Mouse (Mus musculus): ENCODE measurements at regions not wholly inside any gene's neighbourhood (a gene's known extent, or its start where the extent isn't known, plus 50 kb on each side); places are given as distances from the start of the nearest gene placed in this dataset.

DNA sequence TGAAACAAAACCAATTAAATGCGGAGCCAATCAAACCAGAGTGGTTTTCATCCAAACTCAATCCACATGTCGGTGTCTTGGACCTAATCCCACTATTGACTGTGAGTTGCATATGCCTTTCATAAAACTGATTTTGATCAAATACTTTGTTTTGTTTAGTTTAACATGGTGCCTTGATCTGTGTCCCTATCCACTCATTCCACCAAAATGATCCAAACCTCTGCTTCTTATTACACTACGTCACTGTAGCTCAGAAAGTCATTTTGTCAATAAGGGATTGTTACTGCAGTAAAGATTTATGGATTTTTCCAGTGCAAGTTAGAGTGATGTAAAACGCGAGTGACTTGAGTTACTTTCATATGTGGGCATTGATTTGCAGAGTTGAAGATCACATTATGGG, 436.7 kb downstream of the Rnf144a start:
- ATAC-seq (ENCODE audit: low FRiP score, low TSS enrichment): no peak
- Histone ChIP-seq H3K4me2 (replicated peaks; ENCODE audit: low read depth, low read length) (no peak overlapping the region), H3K27ac (ENCODE audit: low read depth, low read length) (no peak overlapping the region), H3K4me1 (ENCODE audit: control insufficient read depth, insufficient read depth, low read length) (no peaks in the 10 kb centered on the region), H3K9ac (ENCODE audit: low read depth, low read length) (no peak overlapping the region), H3K27me3 (ENCODE audit: control insufficient read depth, insufficient read depth, low read length) (no peaks in the 10 kb centered on the region), H3K4me3 (ENCODE audit: low read length) (no peak overlapping the region), H3K9me3 (ENCODE audit: control insufficient read depth, low read length) (no peaks in the 10 kb centered on the region), H3K36me3 (ENCODE audit: control insufficient read depth, insufficient read depth, low read length) (no peaks in the 10 kb centered on the region)
- WGBS: 87% methylated on average over 5 of the region's 5 CpGs

DNA sequence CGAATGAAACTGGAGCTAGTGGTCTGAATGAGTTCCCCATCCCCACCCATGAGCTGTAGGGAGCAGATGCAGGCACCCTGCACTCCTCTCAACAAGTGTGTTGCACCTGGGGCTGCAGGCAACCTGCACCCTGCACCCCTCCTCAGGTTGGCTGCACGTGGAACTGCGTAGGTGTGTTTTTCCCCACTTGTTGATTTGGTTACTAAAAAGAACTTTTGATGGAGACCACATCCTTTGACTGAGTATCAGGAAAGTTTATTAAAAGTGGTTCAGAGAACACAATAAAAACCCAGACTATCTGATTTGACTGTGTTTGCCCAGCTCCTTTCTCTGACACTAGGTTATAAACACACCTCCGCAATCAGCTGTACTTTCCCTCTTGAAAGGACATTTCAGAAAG, 456.5 kb downstream of the Rnf144a start:
- Histone ChIP-seq H3K27ac (ENCODE audit: low read depth, low read length) (no peak overlapping the region), H3K36me3 (ENCODE audit: control insufficient read depth, insufficient read depth, low read length) (no peaks in the 10 kb centered on the region), H3K9me3 (ENCODE audit: control insufficient read depth, low read length) (no peaks in the 10 kb centered on the region), H3K4me3 (ENCODE audit: low read length) (no peak overlapping the region), H3K9ac (ENCODE audit: low read depth, low read length) (no peak overlapping the region), H3K27me3 (ENCODE audit: control insufficient read depth, insufficient read depth, low read length) (no peaks in the 10 kb centered on the region), H3K4me2 (replicated peaks; ENCODE audit: low read depth, low read length) (no peak overlapping the region), H3K4me1 (ENCODE audit: control insufficient read depth, insufficient read depth, low read length) (no peaks in the 10 kb centered on the region)
- 87% methylated on average over 4 of the region's 4 CpGs for WGBS
- ATAC-seq (ENCODE audit: low FRiP score, low TSS enrichment): no peak

DNA sequence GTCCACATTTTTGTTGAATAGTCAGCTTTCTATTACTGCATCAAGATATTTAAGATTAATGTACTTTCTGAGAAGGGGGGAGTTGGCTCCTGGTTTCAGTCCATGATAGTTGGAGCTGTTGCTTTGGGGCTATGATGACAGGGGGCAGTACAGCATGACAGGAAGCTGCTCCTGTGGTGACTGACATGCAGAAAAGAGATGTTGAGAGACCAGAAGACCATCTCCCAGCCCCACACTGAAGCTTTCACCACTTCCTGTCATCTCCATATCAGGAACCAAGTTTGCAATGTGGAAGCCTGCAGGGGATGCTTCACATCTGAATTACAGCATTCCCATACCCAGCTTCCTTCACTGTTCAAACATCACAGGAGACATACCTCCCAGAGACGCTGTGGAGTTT, 457.5 kb downstream of the Rnf144a start:
- no peaks in the 10 kb centered on the region for H3K4me1 ChIP-seq (ENCODE audit: control insufficient read depth, insufficient read depth, low read length)
- 98% methylated on average over 1 of the region's 1 CpGs for WGBS
- ATAC-seq (ENCODE audit: low FRiP score, low TSS enrichment): no peak

DNA sequence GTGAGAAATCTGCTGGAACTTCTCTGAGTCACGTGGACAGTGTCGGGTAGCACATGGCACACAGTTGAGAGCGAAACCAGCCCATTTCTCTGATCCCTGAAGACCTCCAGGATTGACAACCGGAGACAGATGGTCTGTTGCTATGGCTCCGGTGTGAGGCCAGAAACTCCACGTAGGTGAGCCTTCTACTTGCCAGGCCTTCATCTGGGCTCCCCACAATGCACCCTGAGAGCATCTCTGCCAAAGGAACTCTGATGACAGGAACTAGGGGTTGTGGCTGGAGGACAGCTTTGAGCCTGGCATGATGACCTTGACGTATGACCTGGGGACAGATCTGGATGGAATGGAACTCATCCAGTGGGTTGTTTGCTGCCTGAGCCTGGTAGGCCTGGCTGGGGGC, 467.9 kb downstream of the Rnf144a start:
- H3K9ac ChIP-seq (ENCODE audit: low read depth, low read length): no peak overlapping the region
- WGBS: 82% methylated on average over 7 of the region's 7 CpGs
- H3K4me2 ChIP-seq (replicated peaks; ENCODE audit: low read depth, low read length): no peak overlapping the region
- H3K4me3 ChIP-seq (ENCODE audit: low read length): no peak overlapping the region
- no peak overlapping the region for H3K27ac ChIP-seq (ENCODE audit: low read depth, low read length)
- no peaks in the 10 kb centered on the region for H3K36me3 ChIP-seq (ENCODE audit: control insufficient read depth, insufficient read depth, low read length)
- no peaks in the 10 kb centered on the region for H3K4me1 ChIP-seq (ENCODE audit: control insufficient read depth, insufficient read depth, low read length)
- H3K9me3 ChIP-seq (ENCODE audit: control insufficient read depth, low read length): no peaks in the 10 kb centered on the region
- ATAC-seq (ENCODE audit: low FRiP score, low TSS enrichment): no peak
- H3K27me3 ChIP-seq (ENCODE audit: control insufficient read depth, insufficient read depth, low read length): no peaks in the 10 kb centered on the region

More for the DNA sequence above, 457.5 kb downstream of the Rnf144a start:
- Histone ChIP-seq H3K27me3 (ENCODE audit: control insufficient read depth, insufficient read depth, low read length) (no peaks in the 10 kb centered on the region), H3K36me3 (ENCODE audit: control insufficient read depth, insufficient read depth, low read length) (no peaks in the 10 kb centered on the region), H3K9me3 (ENCODE audit: control insufficient read depth, low read length) (no peaks in the 10 kb centered on the region), H3K27ac (ENCODE audit: low read depth, low read length) (no peak overlapping the region), H3K4me3 (ENCODE audit: low read length) (no peak overlapping the region), H3K4me2 (replicated peaks; ENCODE audit: low read depth, low read length) (no peak overlapping the region), H3K9ac (ENCODE audit: low read depth, low read length) (no peak overlapping the region)

DNA sequence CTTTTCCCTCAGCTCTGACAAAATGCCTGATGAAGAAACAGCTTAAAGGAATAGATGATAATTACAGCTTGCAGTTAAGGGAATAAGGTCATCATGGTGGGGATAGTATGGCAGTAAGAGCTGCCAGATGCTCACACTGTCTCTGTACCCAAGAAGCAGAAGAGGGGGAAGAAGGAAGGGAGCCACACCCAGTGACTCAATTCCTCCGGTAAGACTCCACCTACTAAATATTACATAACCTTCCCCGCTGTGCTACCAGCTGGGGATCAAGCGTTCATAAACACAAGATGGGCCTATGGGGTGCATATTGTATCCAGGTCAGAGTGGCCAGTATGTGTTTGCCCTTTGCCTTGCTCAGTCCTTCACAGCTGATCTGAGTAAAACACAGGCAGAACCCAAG, 468.9 kb downstream of the Rnf144a start:
- no peaks in the 10 kb centered on the region for H3K36me3 ChIP-seq (ENCODE audit: control insufficient read depth, insufficient read depth, low read length)
- no peaks in the 10 kb centered on the region for H3K9me3 ChIP-seq (ENCODE audit: control insufficient read depth, low read length)
- no peak overlapping the region for H3K9ac ChIP-seq (ENCODE audit: low read depth, low read length)
- no peak overlapping the region for H3K4me3 ChIP-seq (ENCODE audit: low read length)
- no peak overlapping the region for H3K27ac ChIP-seq (ENCODE audit: low read depth, low read length)
- H3K4me1 ChIP-seq (ENCODE audit: control insufficient read depth, insufficient read depth, low read length): no peaks in the 10 kb centered on the region
- no peaks in the 10 kb centered on the region for H3K27me3 ChIP-seq (ENCODE audit: control insufficient read depth, insufficient read depth, low read length)
- H3K4me2 ChIP-seq (replicated peaks; ENCODE audit: low read depth, low read length): no peak overlapping the region
- 91% methylated on average over 3 of the region's 3 CpGs for WGBS
- ATAC-seq (ENCODE audit: low FRiP score, low TSS enrichment): no peak

DNA sequence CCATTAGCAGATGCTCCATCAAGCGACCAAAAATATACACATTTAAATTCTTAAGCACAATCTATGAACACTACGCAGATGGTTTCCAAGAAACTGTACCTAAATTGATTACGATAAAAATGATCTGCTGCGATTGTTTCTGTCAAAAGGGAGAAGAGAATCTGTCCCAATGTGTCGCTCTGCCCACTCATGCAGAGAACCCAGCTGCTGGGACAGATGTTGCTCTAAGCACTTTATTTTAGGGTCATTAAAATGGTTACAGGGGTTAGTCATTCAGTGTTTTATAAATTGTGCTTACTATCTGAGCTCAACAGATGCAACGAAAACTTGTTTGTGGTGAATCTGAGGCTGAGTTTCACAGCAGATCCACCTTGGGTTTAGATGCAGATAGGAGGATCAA, 476.2 kb downstream of the Rnf144a start:
- no peak overlapping the region for H3K9ac ChIP-seq (ENCODE audit: low read depth, low read length)
- H3K27me3 ChIP-seq (ENCODE audit: control insufficient read depth, insufficient read depth, low read length): no peaks in the 10 kb centered on the region
- H3K9me3 ChIP-seq (ENCODE audit: control insufficient read depth, low read length): no peaks in the 10 kb centered on the region
- no peak overlapping the region for H3K4me3 ChIP-seq (ENCODE audit: low read length)
- no peak for ATAC-seq (ENCODE audit: low FRiP score, low TSS enrichment)
- no peaks in the 10 kb centered on the region for H3K4me1 ChIP-seq (ENCODE audit: control insufficient read depth, insufficient read depth, low read length)
- WGBS: 71% methylated on average over 6 of the region's 6 CpGs
- no peak overlapping the region for H3K27ac ChIP-seq (ENCODE audit: low read depth, low read length)
- no peak overlapping the region for H3K4me2 ChIP-seq (replicated peaks; ENCODE audit: low read depth, low read length)
- no peaks in the 10 kb centered on the region for H3K36me3 ChIP-seq (ENCODE audit: control insufficient read depth, insufficient read depth, low read length)

DNA sequence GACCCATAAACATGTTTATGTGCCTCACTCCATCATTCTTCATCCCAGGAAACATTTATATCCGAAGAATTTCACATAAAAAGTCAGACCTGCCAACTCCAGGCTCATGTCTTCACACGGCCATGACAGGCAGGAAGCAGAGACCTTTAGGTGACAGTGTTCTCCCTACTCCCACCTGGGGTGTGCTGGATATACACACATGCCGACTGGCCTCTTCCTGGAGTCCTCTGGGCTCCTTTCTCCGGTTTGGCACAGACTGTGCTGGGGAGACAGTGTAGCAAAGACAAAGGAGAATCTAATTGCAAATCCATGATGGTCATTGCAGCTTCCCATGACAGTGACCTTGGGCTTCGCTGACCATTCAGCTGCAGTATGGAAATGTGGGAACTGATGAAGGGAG, 480.1 kb downstream of the Rnf144a start:
- Histone ChIP-seq H3K4me2 (replicated peaks; ENCODE audit: low read depth, low read length) (no peak overlapping the region), H3K4me3 (ENCODE audit: low read length) (no peak overlapping the region), H3K4me1 (ENCODE audit: control insufficient read depth, insufficient read depth, low read length) (no peaks in the 10 kb centered on the region), H3K36me3 (ENCODE audit: control insufficient read depth, insufficient read depth, low read length) (no peaks in the 10 kb centered on the region), H3K9ac (ENCODE audit: low read depth, low read length) (no peak overlapping the region), H3K27me3 (ENCODE audit: control insufficient read depth, insufficient read depth, low read length) (no peaks in the 10 kb centered on the region), H3K9me3 (ENCODE audit: control insufficient read depth, low read length) (no peaks in the 10 kb centered on the region), H3K27ac (ENCODE audit: low read depth, low read length) (no peak overlapping the region)
- ATAC-seq (ENCODE audit: low FRiP score, low TSS enrichment): no peak
- WGBS: 65% methylated on average over 5 of the region's 5 CpGs

DNA sequence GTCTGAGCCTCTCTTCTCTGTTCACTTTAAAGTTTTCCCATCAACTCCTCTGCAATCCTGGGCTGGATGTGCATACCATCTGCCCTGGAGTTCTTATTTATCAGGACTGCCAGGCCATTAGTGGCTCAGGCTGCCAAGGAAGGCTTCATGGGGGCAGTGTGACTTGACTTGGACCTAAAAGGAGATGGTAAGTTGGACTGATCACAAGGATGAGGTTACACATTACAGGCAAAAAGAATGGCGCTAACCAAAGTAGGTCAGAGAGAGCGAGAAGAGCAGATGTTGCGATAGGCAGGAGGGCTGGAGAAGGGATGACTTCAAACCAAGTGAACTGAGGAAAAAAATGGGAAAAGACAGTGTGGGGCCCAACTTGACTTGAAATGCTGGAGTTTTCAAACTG, 480.5 kb downstream of the Rnf144a start:
- H3K9me3 ChIP-seq (ENCODE audit: control insufficient read depth, low read length): no peaks in the 10 kb centered on the region
- no peak overlapping the region for H3K9ac ChIP-seq (ENCODE audit: low read depth, low read length)
- H3K4me2 ChIP-seq (replicated peaks; ENCODE audit: low read depth, low read length): no peak overlapping the region
- H3K4me3 ChIP-seq (ENCODE audit: low read length): no peak overlapping the region
- H3K27ac ChIP-seq (ENCODE audit: low read depth, low read length): no peak overlapping the region
- H3K27me3 ChIP-seq (ENCODE audit: control insufficient read depth, insufficient read depth, low read length): no peaks in the 10 kb centered on the region
- no peaks in the 10 kb centered on the region for H3K36me3 ChIP-seq (ENCODE audit: control insufficient read depth, insufficient read depth, low read length)
- 93% methylated on average over 3 of the region's 3 CpGs for WGBS
- no peak for ATAC-seq (ENCODE audit: low FRiP score, low TSS enrichment)
- no peaks in the 10 kb centered on the region for H3K4me1 ChIP-seq (ENCODE audit: control insufficient read depth, insufficient read depth, low read length)

DNA sequence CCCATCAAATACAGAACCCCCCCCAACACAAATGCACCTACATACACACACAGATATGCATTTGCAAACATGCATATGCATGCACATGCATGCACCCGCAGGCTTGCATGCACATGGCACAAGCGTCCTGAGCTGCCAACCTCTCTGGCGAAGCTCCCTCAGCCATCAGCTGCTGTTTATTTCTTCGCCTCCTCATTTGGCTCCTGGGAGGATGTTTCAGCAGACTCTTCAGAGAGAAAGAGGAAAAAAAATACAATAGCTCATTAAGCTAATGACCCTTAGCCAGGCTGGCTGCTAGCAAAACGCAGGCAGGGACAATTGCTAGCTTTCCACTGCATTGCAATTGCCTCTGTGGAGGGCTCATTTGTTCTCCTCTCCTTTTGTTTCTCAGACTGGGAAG, 488.7 kb downstream of the Rnf144a start:
- WGBS: 23% methylated on average over 5 of the region's 5 CpGs
- no peaks in the 10 kb centered on the region for H3K36me3 ChIP-seq (ENCODE audit: control insufficient read depth, insufficient read depth, low read length)
- 0 out of 2 replicates have a peak, but pooled peaks cover 3% of the 10 kb centered on the region for H3K4me1 ChIP-seq (ENCODE audit: control insufficient read depth, insufficient read depth, low read length)
- H3K4me3 ChIP-seq (ENCODE audit: low read length): no peak overlapping the region
- no peak for ATAC-seq (ENCODE audit: low FRiP score, low TSS enrichment)
- no peak overlapping the region for H3K4me2 ChIP-seq (replicated peaks; ENCODE audit: low read depth, low read length)
- no peak overlapping the region for H3K9ac ChIP-seq (ENCODE audit: low read depth, low read length)
- no peaks in the 10 kb centered on the region for H3K9me3 ChIP-seq (ENCODE audit: control insufficient read depth, low read length)
- no peaks in the 10 kb centered on the region for H3K27me3 ChIP-seq (ENCODE audit: control insufficient read depth, insufficient read depth, low read length)
- no peak overlapping the region for H3K27ac ChIP-seq (ENCODE audit: low read depth, low read length)

DNA sequence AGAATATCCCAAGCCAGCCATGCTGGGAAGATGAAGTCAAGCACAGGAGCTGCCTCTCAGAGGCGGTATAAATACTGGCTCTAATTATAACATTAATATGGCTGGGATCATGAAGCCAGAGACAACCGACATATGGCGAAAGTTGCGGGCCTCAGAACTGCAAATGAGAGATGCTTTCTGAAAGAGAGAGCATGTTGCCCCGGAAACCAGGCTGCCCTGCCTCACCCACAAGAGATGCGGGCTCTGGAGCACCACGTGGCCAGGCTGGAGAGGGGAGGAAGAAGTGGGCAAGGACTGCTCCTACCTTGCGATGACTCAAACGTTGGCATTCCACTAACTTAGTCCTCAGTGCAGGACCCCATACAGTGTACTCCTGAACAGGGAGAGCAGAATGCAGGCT, 490.5 kb downstream of the Rnf144a start:
- H3K27me3 ChIP-seq (ENCODE audit: control insufficient read depth, insufficient read depth, low read length): no peaks in the 10 kb centered on the region
- no peaks in the 10 kb centered on the region for H3K9me3 ChIP-seq (ENCODE audit: control insufficient read depth, low read length)
- no peaks in the 10 kb centered on the region for H3K36me3 ChIP-seq (ENCODE audit: control insufficient read depth, insufficient read depth, low read length)
- no peak overlapping the region for H3K4me3 ChIP-seq (ENCODE audit: low read length)
- no peak overlapping the region for H3K27ac ChIP-seq (ENCODE audit: low read depth, low read length)
- 0 out of 2 replicates have a peak, but pooled peaks cover 3% of the 10 kb centered on the region for H3K4me1 ChIP-seq (ENCODE audit: control insufficient read depth, insufficient read depth, low read length)
- H3K9ac ChIP-seq (ENCODE audit: low read depth, low read length): no peak overlapping the region
- ATAC-seq (ENCODE audit: low FRiP score, low TSS enrichment): no peak
- 93% methylated on average over 9 of the region's 9 CpGs for WGBS
- no peak overlapping the region for H3K4me2 ChIP-seq (replicated peaks; ENCODE audit: low read depth, low read length)
